Mouse (Mus musculus) spleen, adult 18-20 months (tissue): Measurements from ENCODE around the gene Arrdc3.
A peak's percentile ranks its signal among the peaks of the same experiment; 100 is the strongest.

Experiments used
- DNase-seq, 2 experiments: peaks; one replicate each; pipeline ENCODE4 v3.0.0; 2022; ENCODE audit warnings: mixed read lengths in 2 of 2

The Arrdc3 gene

GRCm38 (mm10) chr13:80921593-80922327 is 38.6 kb downstream of the Arrdc3 start:
- DNase-seq: no peak

GRCm38 (mm10) chr13:80928187-80928586 is 45.0 kb downstream of the Arrdc3 start:
- peak in 1 of 2 experiments; percentile 19 for DNase-seq

DNA sequence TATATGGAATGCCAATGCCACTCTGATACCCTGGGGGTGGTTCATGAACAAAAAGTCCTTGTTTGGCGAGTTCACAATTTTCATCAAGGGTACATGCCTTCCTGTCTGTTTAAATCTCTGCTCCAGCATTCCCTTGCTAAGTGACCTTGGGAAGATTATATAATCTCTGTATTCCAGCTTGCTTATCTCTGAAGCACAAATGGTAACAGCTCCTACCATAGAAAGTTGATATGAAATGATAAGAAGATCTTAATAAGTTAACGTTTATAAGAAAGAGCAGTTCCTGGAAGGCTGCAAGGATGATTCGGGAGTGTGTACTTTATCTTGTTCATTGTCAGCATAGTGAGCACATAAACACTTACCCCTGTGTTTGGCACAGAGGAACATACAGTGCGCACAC is 46.8 kb downstream of the Arrdc3 start:
- no peak for DNase-seq

- peak in 1 of 2 experiments; percentile 27 for DNase-seq
Measured at GRCm38 (mm10) chr13:80932816-80933402, 49.7 kb downstream of the Arrdc3 start.

- no peak for DNase-seq
Measured at GRCm38 (mm10) chr13:80936426-80936825, 53.2 kb downstream of the Arrdc3 start.

DNA sequence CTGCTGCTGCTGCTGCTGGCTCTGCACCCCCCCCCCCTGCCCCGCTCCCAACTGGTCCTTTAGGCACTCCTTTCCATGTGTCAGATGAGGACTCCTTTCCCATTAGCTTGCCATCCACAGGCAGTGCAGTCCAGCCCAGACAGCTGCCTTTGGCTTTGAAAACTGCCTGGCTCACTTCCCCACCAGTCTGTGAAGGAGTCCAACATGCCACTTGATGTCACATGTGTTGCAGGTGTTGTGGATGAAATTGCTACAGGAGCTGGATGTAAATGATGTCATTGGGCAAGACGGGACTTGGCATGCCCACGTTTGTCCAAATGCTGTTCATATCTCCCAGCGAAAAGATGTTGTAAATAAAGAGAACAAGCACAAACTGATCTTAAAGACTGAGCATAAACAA is 56.0 kb downstream of the Arrdc3 start:
- no peak for DNase-seq

- no peak for DNase-seq
Measured at GRCm38 (mm10) chr13:80939866-80940265, 56.7 kb downstream of the Arrdc3 start.

DNA sequence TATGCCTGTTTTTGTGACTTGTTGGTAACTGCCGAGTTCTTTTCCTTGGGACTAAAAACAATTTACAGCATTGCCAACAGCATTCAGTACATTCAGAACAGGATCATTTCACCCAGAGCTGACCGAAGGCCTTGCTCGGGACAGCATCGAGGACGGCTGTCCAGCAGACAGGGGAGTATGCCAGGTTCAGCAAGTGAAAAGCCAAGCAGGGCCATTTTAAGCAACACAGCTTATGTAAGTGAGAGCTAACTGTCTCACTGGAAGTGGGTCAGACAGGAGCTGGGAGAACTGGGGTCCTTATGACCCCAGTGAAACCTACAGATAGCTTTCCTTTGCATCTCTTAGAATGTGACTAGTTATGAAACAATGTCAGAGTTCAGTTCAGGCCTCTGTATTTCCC is 57.2 kb downstream of the Arrdc3 start:
- no peak for DNase-seq

- peak; percentile 20 to 45 for DNase-seq
Measured at GRCm38 (mm10) chr13:80940860-80941630, 57.9 kb downstream of the Arrdc3 start.

GRCm38 (mm10) chr13:80944532-80944931 is 61.3 kb downstream of the Arrdc3 start:
- no peak for DNase-seq
